Mouse (Mus musculus) testis, postnatal 14 days (tissue): ENCODE results near the gene Car5a.

ENCODE experiments used
- DNase-seq: peaks from one replicate; pipeline ENCODE4 v3.0.0; 2021; ENCODE audit warnings: low spot score

Car5a gene

GRCm38 (mm10) chr8:121944831-121945230 is at the start of gene Car5a:
Car5a (minus strand) TSS chr8:121944904.
- DNase-seq: no peak

- no peak for DNase-seq
Observed at GRCm38 (mm10) chr8:121992911-121993310, 48.2 kb upstream of the Car5a start.

GRCm38 (mm10) chr8:121991611-121992010 is 46.9 kb upstream of the Car5a start:
- DNase-seq: no peak

GRCm38 (mm10) chr8:121990506-121991255 is 46.0 kb upstream of the Car5a start:
- DNase-seq: no peak

GRCm38 (mm10) chr8:121987892-121988291 is 43.2 kb upstream of the Car5a start:
- DNase-seq: no peak

- DNase-seq: no peak
Observed at GRCm38 (mm10) chr8:121985673-121986072, 41.0 kb upstream of the Car5a start.

GRCm38 (mm10) chr8:121981520-121981895 is 36.8 kb upstream of the Car5a start:
- no peak for DNase-seq

- DNase-seq: no peak
Observed at GRCm38 (mm10) chr8:121980792-121981519, 36.3 kb upstream of the Car5a start.

GRCm38 (mm10) chr8:121978670-121979069 is 34.0 kb upstream of the Car5a start:
- DNase-seq: no peak

GRCm38 (mm10) chr8:121977819-121978590 is 33.3 kb upstream of the Car5a start:
- peak; percentile 42 for DNase-seq

GRCm38 (mm10) chr8:121973906-121974305 is 29.2 kb upstream of the Car5a start:
- no peak for DNase-seq

- no peak for DNase-seq
Observed at GRCm38 (mm10) chr8:121971488-121972058, 26.9 kb upstream of the Car5a start.

- DNase-seq: no peak
Observed at GRCm38 (mm10) chr8:121970225-121970624, 25.5 kb upstream of the Car5a start.

GRCm38 (mm10) chr8:121968542-121968941 is 23.8 kb upstream of the Car5a start:
- DNase-seq: no peak

- no peak for DNase-seq
Observed at GRCm38 (mm10) chr8:121967977-121968376, 23.3 kb upstream of the Car5a start.

GRCm38 (mm10) chr8:121966714-121967448 is 22.2 kb upstream of the Car5a start:
- DNase-seq: no peak

GRCm38 (mm10) chr8:121966110-121966509 is 21.4 kb upstream of the Car5a start:
- no peak for DNase-seq

GRCm38 (mm10) chr8:121964716-121965512 is 20.2 kb upstream of the Car5a start:
- no peak for DNase-seq

GRCm38 (mm10) chr8:121962892-121963291 is 18.2 kb upstream of the Car5a start:
- DNase-seq: no peak

- DNase-seq: no peak
Observed at GRCm38 (mm10) chr8:121958395-121958794, 13.7 kb upstream of the Car5a start.
